Mouse (Mus musculus) lung, postnatal 14 days (tissue): ENCODE data around the gene Tbccd1.

Experiments
- DNase-seq: peaks from one replicate; pipeline ENCODE4 v3.0.0; 2021

Gene Tbccd1

DNA sequence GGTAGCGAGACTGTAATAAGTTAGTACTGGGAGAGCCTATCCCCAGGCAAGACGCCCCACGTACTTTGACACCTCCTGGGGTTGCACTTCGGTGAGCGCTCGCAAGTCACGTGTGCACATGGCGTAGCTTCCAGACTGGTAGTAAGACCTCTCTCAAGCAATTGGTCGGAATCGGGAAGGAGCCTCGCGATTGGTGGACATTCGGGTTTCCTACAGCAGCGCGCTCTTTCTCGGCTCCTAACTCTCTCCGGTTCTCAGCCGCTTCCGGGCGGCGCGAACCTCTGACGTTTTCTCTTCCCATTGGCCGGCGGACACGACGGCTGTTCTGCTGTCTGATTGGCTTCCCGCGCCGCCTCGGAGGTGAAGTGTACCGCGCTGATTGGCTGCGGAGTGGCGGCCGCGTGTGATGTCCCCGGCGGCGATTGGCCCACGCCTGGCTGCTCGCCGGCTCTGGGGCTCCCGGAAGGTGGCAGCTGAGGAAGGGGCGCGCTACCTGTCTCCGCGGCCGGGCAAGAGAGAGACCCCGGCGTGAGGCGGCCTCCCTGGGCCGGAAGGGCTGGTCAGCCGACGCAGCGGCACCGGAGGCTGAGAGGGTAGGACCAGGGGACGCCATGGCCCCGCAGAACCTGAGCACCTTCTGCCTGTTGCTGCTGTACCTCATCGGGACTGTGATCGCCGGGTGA is at the start of gene Tbccd1, which contains the start of gene Dnajb11:
Gene Tbccd1 (minus strand): TSS at position 239 of the 683 bp plus-strand sequence.
Gene Dnajb11 (plus strand): TSS at position 415 of the 683 bp plus-strand sequence.
- peak; percentile 98 for DNase-seq

DNA sequence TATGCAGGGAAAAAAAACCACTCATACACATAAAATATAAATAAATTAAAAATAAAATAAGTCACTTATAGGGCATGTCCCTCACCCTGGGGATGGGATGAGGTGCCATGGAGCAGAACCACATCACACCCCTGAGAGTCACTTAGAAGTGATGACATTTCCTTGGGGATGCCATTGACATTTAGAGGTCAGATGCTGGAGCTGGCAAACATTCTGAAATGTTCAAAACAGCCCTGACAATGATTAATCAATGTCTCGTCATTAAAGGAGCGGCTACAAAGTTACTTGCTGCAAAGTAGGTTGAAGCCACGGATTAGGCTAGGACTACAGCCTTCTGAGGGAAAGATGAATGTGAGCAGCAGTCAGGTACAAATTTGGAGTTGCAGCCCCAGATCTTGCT is 43.9 kb upstream of the Tbccd1 start:
- no peak for DNase-seq

DNA sequence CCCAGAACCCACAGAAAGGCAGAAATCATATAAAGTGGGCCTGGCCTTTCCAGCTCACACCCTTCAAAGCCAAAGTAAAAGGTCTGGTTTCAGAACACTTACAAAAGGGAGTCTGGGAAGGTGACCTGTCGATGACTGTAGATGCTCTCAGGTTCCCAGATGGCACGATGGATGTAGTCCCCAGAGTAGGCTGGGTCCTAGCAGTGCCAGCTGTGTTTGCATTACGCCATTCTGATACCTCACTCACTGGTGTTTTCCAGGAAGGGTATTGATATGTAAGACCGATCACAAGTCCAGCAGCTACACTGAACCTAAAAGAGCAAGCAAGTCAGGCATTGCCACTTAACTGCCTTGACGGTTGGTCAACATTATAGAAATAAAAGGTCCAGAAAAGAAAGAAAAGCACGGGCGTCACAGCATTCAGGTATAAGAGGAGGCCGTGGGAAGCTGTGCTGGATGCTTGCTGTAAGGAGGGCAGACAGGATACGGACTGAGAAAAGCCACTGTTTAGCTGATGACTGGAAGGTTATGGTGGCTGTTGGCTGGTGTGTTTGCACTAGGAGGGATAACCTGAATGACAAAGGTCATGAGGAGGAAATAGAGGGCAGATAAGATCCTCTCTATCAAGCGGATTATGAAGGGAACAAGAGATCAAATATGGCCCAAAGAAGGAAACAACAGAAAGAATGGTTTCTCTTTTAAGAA is 42.5 kb upstream of the Tbccd1 start:
- no peak for DNase-seq

DNA sequence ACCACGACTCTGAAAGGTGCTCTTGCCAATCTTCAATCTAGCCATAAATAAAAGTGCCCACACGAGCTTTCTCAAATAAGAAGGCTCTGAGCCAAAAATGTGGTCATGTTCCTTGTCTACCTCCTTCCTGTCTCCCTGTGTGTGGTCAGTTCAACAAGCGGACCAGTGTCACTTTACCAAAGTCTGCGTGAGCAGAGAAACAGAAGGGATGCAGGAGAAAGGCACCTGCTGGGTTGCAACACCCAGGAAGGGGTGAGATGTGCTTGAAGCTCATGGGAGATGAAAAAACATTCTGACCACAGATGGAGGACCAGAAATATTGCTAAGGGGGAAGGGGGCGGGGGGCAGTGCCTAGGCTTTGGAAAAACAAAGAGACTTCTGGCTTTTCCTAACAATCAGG is 41.9 kb upstream of the Tbccd1 start:
- DNase-seq, result no peak

DNA sequence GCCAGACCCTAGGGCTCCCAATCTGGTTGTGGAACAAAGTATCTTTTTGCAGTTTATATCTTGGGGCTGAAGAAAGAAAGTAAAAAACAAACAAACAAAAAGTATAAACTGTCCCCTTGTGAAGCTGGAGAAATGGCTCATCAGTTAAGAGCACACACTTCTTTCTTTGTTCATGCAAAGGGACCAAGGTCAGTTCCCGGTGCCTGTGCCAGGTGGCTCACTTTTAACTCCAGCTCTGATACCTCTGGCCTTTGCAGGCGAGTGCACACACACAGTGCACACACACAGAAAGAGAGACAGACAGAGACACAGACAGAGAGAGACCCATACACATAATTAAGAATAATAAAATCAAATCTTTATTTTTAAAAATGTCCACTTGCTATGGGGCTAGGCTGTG is 39.1 kb upstream of the Tbccd1 start:
- no peak for DNase-seq

DNA sequence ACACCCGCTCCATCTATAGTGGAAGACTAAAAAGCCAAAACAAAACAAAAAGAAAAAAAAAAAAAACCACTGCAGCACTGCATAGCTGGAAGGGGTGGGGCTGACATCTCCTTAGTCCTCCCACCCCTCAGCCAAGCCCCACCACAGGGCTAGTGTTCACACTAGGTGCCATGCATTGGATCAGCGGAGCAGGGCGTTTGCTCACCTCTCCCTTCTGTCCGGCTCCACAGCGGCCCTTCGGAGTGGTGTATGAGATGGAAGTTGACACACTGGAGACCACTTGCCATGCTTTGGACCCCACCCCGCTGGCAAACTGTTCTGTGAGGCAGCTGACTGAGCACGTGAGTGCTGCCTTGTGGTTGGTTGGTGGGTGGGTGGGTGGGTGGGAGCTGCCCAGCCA is 36.6 kb upstream of the Tbccd1 start:
- DNase-seq, result no peak

DNA sequence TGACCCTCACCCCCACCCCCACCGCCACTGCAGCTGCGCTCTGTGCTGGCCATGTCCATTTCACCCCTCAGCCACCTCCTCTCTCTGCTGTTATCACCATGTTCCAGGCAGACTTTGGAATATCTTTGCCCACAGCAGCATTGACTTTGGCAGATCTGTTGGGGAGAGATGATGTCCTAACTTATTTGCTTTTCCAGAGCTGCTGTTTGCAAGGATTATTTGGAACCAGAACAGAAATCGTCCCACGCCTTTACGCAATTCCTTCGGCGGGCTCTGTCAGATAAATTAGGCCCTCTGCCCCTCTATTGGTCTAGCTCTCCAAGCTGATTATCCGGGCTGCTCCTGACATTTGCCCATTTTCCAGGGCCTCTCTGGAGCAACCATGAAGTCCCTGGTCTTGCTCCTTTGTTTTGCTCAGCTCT is 34.3 kb upstream of the Tbccd1 start:
- no peak for DNase-seq

DNA sequence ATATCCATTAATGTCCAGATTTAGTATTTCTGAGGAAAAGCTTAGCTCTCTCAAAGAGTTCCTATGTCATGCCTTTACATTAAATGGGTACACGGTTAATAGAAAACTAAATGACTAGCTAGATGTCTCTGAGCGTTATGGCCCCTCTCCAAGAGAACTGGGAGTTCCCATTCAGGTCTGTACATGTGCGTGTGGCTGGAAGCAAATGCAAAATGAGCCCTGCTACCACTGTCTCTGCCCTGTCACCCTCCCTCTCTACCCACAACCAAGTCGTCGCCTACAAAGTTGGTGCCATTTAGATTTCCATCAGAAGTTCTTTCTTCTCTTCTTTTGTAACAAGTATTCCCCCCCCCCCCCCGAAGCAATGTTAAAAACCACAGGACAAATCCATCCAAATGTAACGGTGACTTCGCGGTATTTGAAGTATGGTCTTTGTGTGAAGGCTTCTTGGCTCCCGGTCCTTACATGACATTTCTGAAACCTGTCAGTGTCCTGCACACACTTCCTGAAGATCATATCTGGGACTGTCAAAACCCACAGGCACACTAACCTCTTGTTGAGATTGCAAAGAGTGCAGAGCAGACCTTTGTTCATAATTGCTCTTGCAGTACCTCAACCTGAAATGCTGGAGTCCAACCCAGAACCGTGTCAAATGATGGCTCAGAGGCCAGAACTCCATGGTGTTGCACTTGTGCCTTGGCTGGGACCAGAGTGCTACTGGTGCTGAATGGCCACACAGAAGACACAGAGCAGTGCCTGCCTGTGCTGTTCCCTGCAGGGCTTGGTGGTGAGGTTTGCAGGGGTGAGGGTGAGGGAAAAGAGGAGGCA is 33.4 kb upstream of the Tbccd1 start, which contains the start of gene Ahsg:
Gene Ahsg (plus strand): TSS at position 595 of the 828 bp plus-strand sequence.
- DNase-seq, result no peak

DNA sequence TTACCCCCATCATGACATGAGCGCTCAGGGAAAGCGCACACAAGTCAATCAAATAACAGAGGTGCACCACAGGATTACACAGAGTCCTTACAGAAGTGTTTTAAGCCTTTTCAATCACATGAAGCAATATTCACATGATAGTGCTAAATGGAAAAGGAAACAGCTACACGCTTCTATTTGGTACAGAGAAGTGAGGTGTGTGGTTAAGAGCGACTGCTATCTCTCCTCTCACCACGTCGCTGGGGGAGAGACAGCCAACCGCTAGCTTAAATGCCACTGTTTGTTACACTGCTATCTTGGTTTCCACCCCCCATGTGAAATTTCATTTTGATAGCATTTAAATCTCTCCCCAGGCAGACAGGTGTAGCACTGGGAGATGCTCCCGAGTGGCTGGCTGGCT is 32.2 kb upstream of the Tbccd1 start:
- DNase-seq, result no peak

DNA sequence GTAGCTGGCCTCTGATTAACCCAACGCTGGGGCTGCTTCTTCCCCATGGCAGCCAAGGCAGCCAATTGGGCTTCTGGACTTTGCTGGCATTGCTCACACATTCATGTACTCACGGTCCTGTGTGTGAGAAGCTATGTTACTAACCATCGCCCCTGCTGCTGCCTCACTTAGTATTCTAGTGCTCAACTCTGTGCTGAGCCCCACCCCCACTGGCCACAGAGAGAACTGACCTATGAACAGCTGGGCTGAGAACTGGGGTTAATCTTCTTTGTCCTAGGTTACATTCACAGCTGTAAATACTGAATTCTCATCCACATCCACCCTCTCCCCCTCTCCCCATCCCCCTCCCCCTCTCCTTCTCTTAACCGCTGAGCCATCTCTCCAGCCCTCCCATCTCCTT is 31.4 kb upstream of the Tbccd1 start:
- no peak for DNase-seq

DNA sequence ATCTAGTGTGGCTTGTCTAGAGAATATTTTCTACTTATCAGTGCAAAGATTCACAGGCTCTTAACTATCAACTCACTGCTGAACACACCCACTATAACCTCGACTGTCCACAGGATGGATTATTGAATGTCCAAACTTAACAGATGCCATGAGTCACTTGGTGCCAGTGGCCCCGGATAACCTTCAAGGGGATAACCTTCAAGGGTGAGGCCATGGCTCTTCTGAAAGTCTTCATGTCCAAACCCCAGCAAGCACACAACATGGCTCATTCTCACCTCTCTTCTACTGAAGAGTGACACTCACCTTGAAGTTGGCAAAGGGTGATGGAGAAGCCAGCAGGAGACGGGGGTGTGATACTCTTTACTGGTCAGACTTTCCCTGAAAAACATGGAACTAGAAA is 29.3 kb upstream of the Tbccd1 start:
- DNase-seq, result no peak

DNA sequence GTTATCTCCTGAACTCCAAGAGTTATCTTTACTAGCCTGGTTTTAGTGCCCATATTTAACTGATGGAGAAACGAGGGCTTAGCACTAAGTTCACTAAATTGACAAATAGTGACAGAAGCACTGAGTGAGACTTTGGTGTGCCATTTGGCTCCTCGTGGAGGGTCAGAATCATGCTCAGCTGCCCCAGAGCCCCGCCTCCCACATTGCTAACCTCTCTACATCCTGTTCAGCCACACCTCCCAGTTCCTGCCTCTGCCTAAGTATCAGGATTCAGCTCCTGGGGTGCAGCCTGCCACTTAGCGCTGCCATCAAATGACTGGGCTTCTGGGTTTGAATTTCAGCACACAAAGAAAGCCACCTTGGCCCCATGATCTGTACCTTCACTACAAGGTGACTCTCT is 27.9 kb upstream of the Tbccd1 start:
- no peak for DNase-seq

DNA sequence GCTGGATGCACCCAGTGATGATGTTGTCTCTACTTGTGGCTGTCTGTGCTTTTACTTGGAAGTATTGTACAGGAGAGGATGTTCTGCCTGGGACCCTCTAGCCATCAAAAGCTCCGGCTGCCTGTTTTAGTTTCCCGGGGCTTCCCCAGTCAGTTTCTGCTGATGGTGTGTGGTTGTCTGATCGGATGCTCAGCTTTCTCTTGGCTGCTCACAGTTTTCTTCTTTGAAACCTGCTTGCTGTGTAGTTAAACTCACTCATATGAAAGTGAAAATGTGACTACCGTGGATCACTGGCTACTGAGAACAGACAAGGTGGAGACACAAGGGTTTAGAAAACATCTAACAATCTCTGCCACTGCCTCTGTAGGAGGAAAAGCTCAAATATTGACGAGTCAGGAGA is 26.0 kb upstream of the Tbccd1 start:
- no peak for DNase-seq

DNA sequence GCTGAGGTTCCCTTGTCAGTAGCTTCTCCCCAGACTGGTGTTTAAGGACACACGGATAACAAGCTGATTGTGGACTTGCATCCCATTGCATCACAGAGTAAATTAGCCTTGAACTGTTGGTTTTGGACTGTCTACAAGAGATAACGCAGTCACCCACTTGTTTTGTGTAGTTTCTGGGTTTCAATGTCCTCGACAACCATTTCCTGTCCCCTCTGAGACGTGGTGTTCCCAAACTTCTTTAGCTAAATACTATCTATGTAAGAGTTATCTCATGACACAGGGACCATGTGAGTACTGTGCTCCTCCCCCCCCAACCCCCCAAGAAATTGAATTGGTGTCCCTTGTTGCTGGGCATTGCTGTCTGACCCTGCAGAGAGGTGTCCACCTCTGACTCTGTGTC is 24.0 kb upstream of the Tbccd1 start:
- no peak for DNase-seq

DNA sequence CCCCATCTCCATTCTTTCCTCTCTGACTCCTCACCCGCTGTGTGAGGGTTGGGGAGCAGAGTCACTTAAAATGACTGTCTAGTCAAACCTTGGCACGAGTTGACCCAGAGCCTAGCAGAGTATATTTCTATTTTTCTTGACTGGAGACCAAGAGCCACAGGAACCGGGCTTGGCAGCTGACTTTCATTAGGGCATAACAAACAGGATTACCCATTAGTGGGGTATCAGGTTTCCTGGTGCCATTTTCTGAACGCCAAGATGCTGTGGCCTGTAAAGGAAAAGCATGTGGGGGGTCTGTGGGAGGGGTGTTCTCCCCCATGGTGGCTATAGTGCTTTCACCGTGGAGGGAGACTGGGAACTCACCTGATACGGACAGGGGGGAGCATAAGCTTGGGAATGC is 23.4 kb upstream of the Tbccd1 start:
- DNase-seq, result no peak

DNA sequence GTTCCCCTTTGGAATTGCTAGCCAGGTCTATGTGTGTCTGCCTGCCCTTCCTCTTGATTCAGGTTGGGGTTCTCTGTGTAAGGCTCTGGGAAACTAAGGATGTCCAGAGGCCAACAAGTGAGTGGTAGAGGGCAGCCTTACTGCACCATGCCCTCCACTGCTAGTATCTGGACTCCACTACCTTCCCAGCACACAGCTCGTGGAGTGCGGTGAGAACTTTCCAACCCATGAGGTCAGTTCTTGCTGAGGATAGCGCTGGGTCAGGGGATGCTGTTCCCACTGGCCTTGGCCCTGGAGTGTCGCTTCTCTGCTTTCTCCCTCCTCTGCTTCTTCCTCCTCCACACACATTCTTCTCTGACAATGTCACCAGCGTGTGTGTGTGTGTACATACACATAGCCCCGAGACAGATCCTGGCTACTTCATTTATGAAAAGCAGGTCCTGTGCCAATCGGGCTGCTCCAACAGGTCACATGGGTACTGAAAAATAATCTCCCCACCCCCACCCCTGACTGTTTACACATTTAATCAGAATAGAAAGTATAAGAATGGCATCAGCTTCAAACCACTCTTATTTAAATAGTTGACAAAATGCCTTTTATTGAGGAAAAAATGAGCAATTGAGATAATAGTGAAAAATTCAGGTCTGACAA is 22.6 kb upstream of the Tbccd1 start:
- no peak for DNase-seq

DNA sequence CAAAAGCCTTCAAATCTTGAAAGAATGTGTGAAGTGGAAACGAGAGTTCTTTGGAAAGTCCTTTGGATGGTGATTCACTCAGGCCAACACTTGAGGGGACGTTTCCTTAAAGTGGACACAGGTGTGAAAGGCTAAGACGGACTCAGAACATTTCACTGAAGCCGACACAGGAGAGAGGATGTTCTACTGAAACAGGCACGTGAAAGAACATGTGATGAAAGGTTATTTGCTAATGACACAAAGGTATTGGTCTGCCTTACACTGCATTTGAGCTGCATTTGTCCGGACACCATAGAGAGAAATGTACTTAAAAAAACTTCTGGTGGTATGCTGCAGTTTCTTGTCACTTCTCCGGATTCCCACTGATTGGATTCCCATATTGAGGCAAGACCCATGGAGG is 21.2 kb upstream of the Tbccd1 start:
- DNase-seq, result no peak

DNA sequence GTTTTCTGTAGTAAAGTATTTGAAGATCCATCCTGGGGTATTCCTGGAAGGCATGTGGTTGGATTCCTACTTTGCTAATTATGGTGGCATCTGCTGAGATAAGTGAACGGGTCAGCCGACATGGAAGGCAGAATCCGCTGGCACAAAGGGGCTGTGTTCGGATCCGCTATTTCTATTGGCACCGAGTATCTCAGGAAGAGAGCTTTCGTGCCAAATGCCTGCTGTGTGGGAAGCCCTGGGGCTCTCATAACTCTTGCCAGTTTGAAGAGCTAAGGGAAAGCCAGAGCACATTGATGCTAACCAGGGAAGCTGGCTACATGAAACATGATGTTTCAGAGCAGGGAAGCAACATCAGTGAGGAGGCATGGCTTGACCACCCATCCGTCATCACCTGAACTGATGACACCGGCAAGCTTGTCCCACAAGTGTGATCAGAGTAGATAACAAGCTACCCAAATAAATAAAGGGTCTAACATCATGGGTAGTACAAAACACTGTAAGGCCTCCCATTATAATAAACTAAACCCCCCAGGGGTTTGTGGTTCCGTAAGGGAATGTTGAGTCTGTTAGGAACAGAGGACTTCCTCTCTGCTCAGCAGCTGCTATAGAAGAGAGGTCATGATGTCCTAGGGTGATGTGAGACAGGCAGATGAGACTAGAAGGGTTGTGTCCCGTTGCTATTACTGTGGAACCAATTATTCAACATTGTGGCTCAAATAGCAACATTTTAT is 20.4 kb upstream of the Tbccd1 start:
- DNase-seq, result no peak

DNA sequence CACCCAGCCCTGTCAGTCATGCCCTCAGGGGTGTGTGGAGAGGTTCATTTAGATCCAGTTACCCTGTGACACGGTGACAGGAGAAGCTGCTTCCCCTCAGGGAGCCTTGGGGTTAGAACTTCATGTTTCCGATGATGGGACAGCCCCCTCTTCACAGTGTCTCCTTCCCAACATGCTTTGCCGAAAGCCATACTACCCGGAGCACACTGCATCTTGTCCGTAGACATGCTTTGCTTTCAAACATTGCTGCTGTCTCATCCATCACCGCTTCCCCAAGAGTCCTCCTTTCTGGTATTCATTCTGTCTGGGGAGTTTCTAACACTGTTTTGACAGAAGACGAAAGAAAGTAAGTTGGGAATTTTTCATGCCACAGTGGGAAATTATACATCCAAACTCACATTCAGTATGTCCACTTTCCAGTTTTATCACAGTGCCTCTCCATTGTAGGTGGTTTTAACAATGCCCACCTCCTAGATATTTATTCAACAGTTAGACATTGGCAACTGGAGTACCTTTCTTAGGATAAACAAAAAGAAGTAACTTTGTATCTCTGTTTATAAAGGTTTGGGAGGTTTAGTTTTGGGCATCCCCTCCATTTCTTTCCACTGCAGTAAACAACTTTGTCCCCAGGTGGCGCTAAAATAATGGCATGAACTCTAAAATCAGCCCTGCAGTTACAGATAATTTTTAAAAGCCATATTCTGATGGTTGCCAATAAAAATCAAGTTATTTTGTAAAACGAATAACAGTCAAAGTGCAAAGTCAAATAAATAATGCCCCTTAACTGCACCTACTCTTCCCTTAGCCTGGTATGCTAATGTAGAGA is 19.0 kb upstream of the Tbccd1 start:
- DNase-seq, result peak; percentile 48

DNA sequence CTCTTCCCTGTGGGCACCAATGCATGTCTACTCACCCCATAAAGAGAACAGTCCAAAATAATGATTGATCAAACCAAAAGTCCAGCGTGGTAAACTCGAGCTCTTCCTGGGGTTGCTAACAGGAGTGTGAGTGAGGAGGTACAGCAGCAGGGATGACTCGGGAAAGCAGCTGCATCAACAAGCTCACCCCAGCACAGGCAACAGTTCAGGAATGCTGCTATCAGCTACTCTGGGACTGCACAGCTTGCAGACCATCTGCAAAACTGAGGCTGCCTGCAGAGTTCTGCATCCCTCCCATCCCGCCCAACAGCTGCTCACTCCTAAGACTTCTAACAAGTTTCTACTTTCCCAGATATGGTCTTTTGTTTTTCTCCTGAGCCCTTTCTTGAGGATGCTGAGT is 15.9 kb upstream of the Tbccd1 start:
- DNase-seq, result no peak

DNA sequence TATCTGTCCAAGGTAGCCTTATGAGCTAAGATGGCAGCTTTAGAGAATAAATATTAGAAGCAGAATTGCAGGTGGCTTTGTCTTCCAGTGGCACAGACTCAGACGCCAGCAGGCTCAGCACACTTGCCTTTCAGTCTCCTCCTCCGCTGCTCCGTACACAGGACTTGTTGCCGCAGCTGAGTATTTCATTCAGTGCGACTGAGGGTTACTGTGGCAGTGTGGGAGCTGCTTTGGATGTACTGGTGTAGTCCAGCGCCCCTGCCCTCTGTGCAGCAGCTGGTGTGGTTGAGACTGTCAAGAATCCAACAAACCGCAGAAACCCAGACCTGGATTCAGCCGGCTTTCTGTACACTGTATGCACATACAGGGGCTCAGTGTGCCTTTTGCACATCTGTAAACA is 14.9 kb upstream of the Tbccd1 start:
- no peak for DNase-seq

DNA sequence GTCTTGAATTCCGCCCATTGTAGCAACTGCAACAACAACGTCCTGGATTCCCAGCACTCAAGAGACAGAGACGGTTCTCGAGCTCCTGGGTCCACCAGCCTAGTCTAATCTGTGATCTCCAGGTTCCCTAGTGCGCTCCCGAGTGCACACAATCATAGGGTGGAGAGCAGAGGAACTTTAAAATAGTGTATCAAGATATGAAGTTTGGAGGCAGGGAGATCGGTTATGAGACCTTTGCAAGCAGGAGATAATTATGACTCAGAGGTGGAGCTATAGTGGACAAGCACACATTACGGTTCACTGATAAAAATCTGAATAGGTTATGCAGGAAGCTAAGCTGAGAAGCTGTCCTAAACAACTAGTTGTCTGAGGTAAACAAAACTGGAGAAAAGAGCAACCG is 696 bp downstream of the Tbccd1 start:
- no peak for DNase-seq
